Mouse (Mus musculus) monocyte, adult 2 months (primary cell): ENCODE measurements around the gene Nat8l.

ENCODE experiments used
- DNase-seq, 2 experiments: peaks; one replicate each; pipeline ENCODE4 v3.0.0; 2022; ENCODE audit warnings: low spot score in 2 of 2, low read depth in 1 of 2

Nat8l gene

DNA sequence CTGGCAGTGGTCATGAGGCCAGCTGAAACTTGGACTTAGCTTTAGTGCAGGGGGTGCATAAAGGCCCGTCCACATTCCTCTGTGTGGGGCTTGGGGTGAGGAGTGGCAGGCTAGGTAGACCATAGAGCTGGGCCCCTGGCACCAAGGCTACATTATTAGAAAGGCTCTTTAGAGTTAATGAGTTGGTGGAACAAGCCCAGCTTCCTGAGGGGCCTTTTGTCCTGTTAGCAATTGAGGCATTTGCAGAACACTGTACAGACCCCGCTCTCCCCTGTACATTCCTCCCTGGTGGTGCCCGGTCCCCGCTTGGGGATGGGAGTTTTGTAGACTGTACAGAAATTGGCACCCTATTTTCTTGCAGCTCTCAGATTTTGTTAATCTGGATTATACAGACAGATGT lies 6.9 kb downstream of the Nat8l start:
- DNase-seq = no peak

- DNase-seq = no peak
These were observed 8.8 kb downstream of the Nat8l start for GRCm38 (mm10) chr5:34004618-34005017.

GRCm38 (mm10) chr5:34006832-34007231 lies 11.0 kb downstream of the Nat8l start:
- no peak for DNase-seq

DNA sequence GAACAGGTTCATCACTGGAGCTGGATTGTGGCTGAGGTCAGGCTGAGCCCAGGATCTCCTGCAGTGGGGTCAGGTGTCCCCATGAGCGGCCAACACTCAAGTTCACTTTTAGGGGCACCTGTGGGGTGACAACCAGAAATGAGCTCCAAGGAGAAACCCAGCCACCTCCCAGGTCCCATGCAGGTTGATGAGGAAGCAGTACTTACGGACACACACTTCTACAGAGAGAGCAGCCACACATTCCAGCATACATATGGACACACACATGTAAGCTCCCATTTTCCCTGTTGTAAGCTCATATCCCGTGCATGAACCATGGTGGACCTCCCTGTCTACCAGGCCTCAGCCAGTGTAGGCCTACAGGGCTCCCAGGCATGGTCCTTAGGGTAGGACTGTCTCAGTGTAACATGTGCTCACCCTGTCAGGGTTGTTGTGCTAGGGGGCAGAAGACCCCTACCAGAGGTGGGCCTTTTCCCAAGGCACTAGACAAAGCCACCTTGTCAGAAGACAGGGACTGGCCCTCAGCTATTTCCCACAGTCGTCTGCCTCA lies 11.7 kb downstream of the Nat8l start:
- DNase-seq = no peak

GRCm38 (mm10) chr5:34014652-34015051 lies 18.9 kb downstream of the Nat8l start:
- DNase-seq = no peak

DNA sequence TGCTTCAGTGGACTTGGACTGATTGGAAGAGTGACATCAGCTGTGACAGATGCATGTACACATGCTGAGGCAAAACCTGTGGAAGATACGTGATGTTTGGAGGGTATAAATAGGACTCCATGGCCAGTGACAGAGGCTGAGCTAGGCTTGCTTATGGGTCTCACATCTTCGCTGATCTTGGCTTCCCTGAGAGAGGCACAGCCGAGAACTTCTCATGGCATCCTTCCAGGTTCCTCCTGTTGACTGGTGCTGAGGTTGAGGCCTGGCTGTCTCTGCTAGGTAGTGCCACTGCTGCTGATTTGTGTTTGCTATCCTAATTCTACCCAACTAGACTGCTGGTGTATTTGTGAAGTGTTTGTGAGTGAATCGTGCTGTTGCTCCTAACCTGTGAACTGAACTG lies 23.2 kb downstream of the Nat8l start:
- no peak for DNase-seq

GRCm38 (mm10) chr5:34030101-34030500 lies 34.3 kb downstream of the Nat8l start:
- no peak for DNase-seq

DNA sequence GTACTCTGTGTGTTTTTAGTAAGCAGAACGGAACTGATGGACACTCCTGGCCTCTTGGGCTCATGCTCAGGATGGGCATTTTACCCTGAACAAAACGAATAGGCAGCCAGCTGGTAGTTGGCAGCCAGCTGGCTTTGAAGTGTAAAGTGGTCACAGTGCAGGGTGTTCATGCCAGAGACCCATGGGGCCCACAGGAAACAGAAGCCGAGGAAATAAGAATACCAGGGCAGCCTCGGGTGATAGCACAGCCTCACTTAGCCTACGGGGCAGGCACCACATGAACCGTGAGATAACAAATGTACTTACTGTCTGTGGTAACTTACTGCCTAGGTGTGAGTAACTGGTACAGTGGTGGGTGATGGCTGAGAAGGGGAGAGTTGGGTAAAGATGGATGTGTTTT lies 35.2 kb downstream of the Nat8l start:
- DNase-seq = no peak

- no peak for DNase-seq
These were observed 36.7 kb downstream of the Nat8l start for GRCm38 (mm10) chr5:34032520-34032919.
